Mouse (Mus musculus): ENCODE measurements at regions not wholly inside any gene's neighbourhood (a gene's known extent, or its start where the extent isn't known, plus 50 kb on each side); places are given as distances from the start of the nearest gene placed in this dataset.

- no peak for DNase-seq
- Histone ChIP-seq H3K27ac (ENCODE audit: insufficient read depth, low read depth, low read length) (no peak overlapping the region), H3K4me1 (ENCODE audit: control insufficient read depth, insufficient read depth, low read length) (no peaks in the 10 kb centered on the region), H3K36me3 (ENCODE audit: control insufficient read depth, insufficient read depth, low read length) (no peaks in the 10 kb centered on the region), H3K27me3 (replicated peaks; ENCODE audit: control insufficient read depth, insufficient read depth, low read length) (no peaks in the 10 kb centered on the region), H3K4me3 (ENCODE audit: insufficient read depth, low read depth, low read length) (no peak overlapping the region)
- WGBS = 52% methylated on average over 7 of the region's 7 CpGs
- TF ChIP-seq CTCF (conservative IDR thresholded peaks at IDR 0.05; ENCODE audit: insufficient read depth, insufficient read length, low read depth, low read length) (no peak), POLR2A (IDR thresholded peaks at IDR 0.05; ENCODE audit: low read depth, low read length) (no peak)
Observed at GRCm38 (mm10) chr7:113642540-113642939, 123.3 kb upstream of the Spon1 start.

GRCm38 (mm10) chr7:113650631-113651030, 115.2 kb upstream of the Spon1 start:
- no peaks in the 10 kb centered on the region for H3K36me3 ChIP-seq (ENCODE audit: control insufficient read depth, insufficient read depth, low read length)
- H3K27ac ChIP-seq (ENCODE audit: insufficient read depth, low read depth, low read length) = no peak overlapping the region
- no peak overlapping the region for H3K4me3 ChIP-seq (ENCODE audit: insufficient read depth, low read depth, low read length)
- TF ChIP-seq POLR2A (IDR thresholded peaks at IDR 0.05; ENCODE audit: low read depth, low read length) (no peak), CTCF (conservative IDR thresholded peaks at IDR 0.05; ENCODE audit: insufficient read depth, insufficient read length, low read depth, low read length) (no peak)
- WGBS = 92% methylated on average over 2 of the region's 2 CpGs
- no peak for DNase-seq
- no peaks in the 10 kb centered on the region for H3K27me3 ChIP-seq (replicated peaks; ENCODE audit: control insufficient read depth, insufficient read depth, low read length)
- H3K4me1 ChIP-seq (ENCODE audit: control insufficient read depth, insufficient read depth, low read length) = no peaks in the 10 kb centered on the region

GRCm38 (mm10) chr7:113651696-113652095, 114.1 kb upstream of the Spon1 start:
- H3K27ac ChIP-seq (ENCODE audit: insufficient read depth, low read depth, low read length) = no peak overlapping the region
- TF ChIP-seq CTCF (conservative IDR thresholded peaks at IDR 0.05; ENCODE audit: insufficient read depth, insufficient read length, low read depth, low read length) = no peak
- no peak for DNase-seq
- WGBS = 97% methylated on average over 1 of the region's 1 CpGs
- H3K4me3 ChIP-seq (ENCODE audit: insufficient read depth, low read depth, low read length) = no peak overlapping the region
- no peaks in the 10 kb centered on the region for H3K4me1 ChIP-seq (ENCODE audit: control insufficient read depth, insufficient read depth, low read length)
- H3K36me3 ChIP-seq (ENCODE audit: control insufficient read depth, insufficient read depth, low read length) = no peaks in the 10 kb centered on the region
- H3K27me3 ChIP-seq (replicated peaks; ENCODE audit: control insufficient read depth, insufficient read depth, low read length) = no peaks in the 10 kb centered on the region

GRCm38 (mm10) chr7:113653130-113653529, 112.7 kb upstream of the Spon1 start:
- H3K27ac ChIP-seq (ENCODE audit: insufficient read depth, low read depth, low read length) = no peak overlapping the region
- H3K27me3 ChIP-seq (replicated peaks; ENCODE audit: control insufficient read depth, insufficient read depth, low read length) = no peaks in the 10 kb centered on the region
- TF ChIP-seq POLR2A (IDR thresholded peaks at IDR 0.05; ENCODE audit: low read depth, low read length) (no peak), CTCF (conservative IDR thresholded peaks at IDR 0.05; ENCODE audit: insufficient read depth, insufficient read length, low read depth, low read length) (peak; percentile 65)
- peak; percentile 28 for DNase-seq
- H3K36me3 ChIP-seq (ENCODE audit: control insufficient read depth, insufficient read depth, low read length) = no peaks in the 10 kb centered on the region
- 31% methylated on average over 5 of the region's 5 CpGs for WGBS
- H3K4me3 ChIP-seq (ENCODE audit: insufficient read depth, low read depth, low read length) = no peak overlapping the region
- no peaks in the 10 kb centered on the region for H3K4me1 ChIP-seq (ENCODE audit: control insufficient read depth, insufficient read depth, low read length)

GRCm38 (mm10) chr7:113655336-113655735, 110.5 kb upstream of the Spon1 start:
- 84% methylated on average over 5 of the region's 5 CpGs for WGBS
- no peak overlapping the region for H3K4me3 ChIP-seq (ENCODE audit: insufficient read depth, low read depth, low read length)
- H3K27ac ChIP-seq (ENCODE audit: insufficient read depth, low read depth, low read length) = no peak overlapping the region
- no peaks in the 10 kb centered on the region for H3K36me3 ChIP-seq (ENCODE audit: control insufficient read depth, insufficient read depth, low read length)
- DNase-seq = no peak
- no peaks in the 10 kb centered on the region for H3K27me3 ChIP-seq (replicated peaks; ENCODE audit: control insufficient read depth, insufficient read depth, low read length)
- H3K4me1 ChIP-seq (ENCODE audit: control insufficient read depth, insufficient read depth, low read length) = no peaks in the 10 kb centered on the region
- TF ChIP-seq POLR2A (IDR thresholded peaks at IDR 0.05; ENCODE audit: low read depth, low read length) (no peak), CTCF (conservative IDR thresholded peaks at IDR 0.05; ENCODE audit: insufficient read depth, insufficient read length, low read depth, low read length) (no peak)

GRCm38 (mm10) chr7:113672779-113673595, 92.8 kb upstream of the Spon1 start:
- Histone ChIP-seq H3K4me3 (ENCODE audit: insufficient read depth, low read depth, low read length) (no peak overlapping the region), H3K27me3 (replicated peaks; ENCODE audit: control insufficient read depth, insufficient read depth, low read length) (no peaks in the 10 kb centered on the region), H3K4me1 (ENCODE audit: control insufficient read depth, insufficient read depth, low read length) (no peaks in the 10 kb centered on the region), H3K36me3 (ENCODE audit: control insufficient read depth, insufficient read depth, low read length) (no peaks in the 10 kb centered on the region), H3K27ac (ENCODE audit: insufficient read depth, low read depth, low read length) (no peak overlapping the region)
- WGBS = 39% methylated on average over 18 of the region's 18 CpGs
- no peak for TF ChIP-seq POLR2A (IDR thresholded peaks at IDR 0.05; ENCODE audit: low read depth, low read length)
- TF ChIP-seq CTCF (conservative IDR thresholded peaks at IDR 0.05; ENCODE audit: insufficient read depth, insufficient read length, low read depth, low read length) = no peak
- DNase-seq = no peak

GRCm38 (mm10) chr7:113673596-113673956, 92.2 kb upstream of the Spon1 start:
- Histone ChIP-seq H3K4me1 (ENCODE audit: control insufficient read depth, insufficient read depth, low read length) (no peaks in the 10 kb centered on the region), H3K27me3 (replicated peaks; ENCODE audit: control insufficient read depth, insufficient read depth, low read length) (no peaks in the 10 kb centered on the region), H3K4me3 (ENCODE audit: insufficient read depth, low read depth, low read length) (no peak overlapping the region), H3K36me3 (ENCODE audit: control insufficient read depth, insufficient read depth, low read length) (no peaks in the 10 kb centered on the region), H3K27ac (ENCODE audit: insufficient read depth, low read depth, low read length) (no peak overlapping the region)
- no peak for TF ChIP-seq POLR2A (IDR thresholded peaks at IDR 0.05; ENCODE audit: low read depth, low read length)
- TF ChIP-seq CTCF (conservative IDR thresholded peaks at IDR 0.05; ENCODE audit: insufficient read depth, insufficient read length, low read depth, low read length) = no peak
- 76% methylated on average over 12 of the region's 12 CpGs for WGBS
- no peak for DNase-seq
